ENCODE assay signal across 11 mouse cellular contexts in genomic region chr17:87332142-87332815, GRCm38 (mm10). TPM values are rescaled to one million over a fixed set of nuclear protein-coding genes. Genes with fewer than 3 reads are reported as not detected.
DNase-seq lines count a peak whose midpoint lies in the region; ATAC-seq and TF ChIP-seq lines count a peak whose summit lies in the region.
"Had no signal": no experiment of that assay in that cellular context is flagged by ENCODE, and none has a peak within 500 bp of the region (broad histone marks: within the 10 kb centered on the region; RNA-seq: fewer than 3 reads in every experiment).

No protein-coding gene starts in this region.

- H3K27me3 ChIP-seq in forebrain, embryonic 10.5 days (ENCODE audit: poor library complexity, severe bottlenecking): peaks cover 22% of the 10 kb centered on the region
- no peaks in the 10 kb centered on the region for H3K27me3 ChIP-seq in hindbrain, embryonic 13.5 days
- no peaks in the 10 kb centered on the region for H3K27me3 ChIP-seq in neural tube, embryonic 15.5 days (replicated peaks)
- H3K27me3 ChIP-seq: liver, embryonic 13.5 days had no signal

- no peak for DNase-seq in left cerebral cortex, adult 2 months (ENCODE audit: extremely low spot score in 1 of 2, low spot score in 2 of 2)
- no peak for DNase-seq in left cerebral cortex, postnatal 14 days (ENCODE audit: low spot score in 2 of 2)
- DNase-seq in forebrain, embryonic 10.5 days (ENCODE audit: extremely low spot score, low spot score): no peak
- no peak for DNase-seq in frontal cortex, postnatal 25 days (ENCODE audit: low spot score in 2 of 2)
- DNase-seq in spleen, adult 18-20 months: no peak
- DNase-seq: gastrocnemius, postnatal 25 days; liver, embryonic 13.5 days had no signal

- no peak; the same call in 1 of the 2 replicates for ATAC-seq in hindbrain, embryonic 13.5 days (ENCODE audit: low FRiP score)
- no peak for ATAC-seq in neural tube, embryonic 15.5 days (ENCODE audit: low FRiP score)
- no peak for ATAC-seq in frontal cortex, adult (ENCODE audit: low TSS enrichment)

- H3K4me3 ChIP-seq in left cerebral cortex, adult 2 months: no peak overlapping the region
- H3K4me3 ChIP-seq in forebrain, embryonic 10.5 days: no peak overlapping the region
- no peak overlapping the region for H3K4me3 ChIP-seq in hindbrain, embryonic 13.5 days
- no peak overlapping the region for H3K4me3 ChIP-seq in neural tube, embryonic 15.5 days (replicated peaks)
- H3K4me3 ChIP-seq: embryonic facial prominence, embryonic 12.5 days; liver, embryonic 13.5 days had no signal

- 72% methylated on average over 9 of the region's 9 CpGs for WGBS in forebrain, embryonic 10.5 days
- 43% methylated on average over 9 of the region's 9 CpGs for WGBS in hindbrain, embryonic 13.5 days
- 45% methylated on average over 9 of the region's 9 CpGs for WGBS in neural tube, embryonic 15.5 days

- H3K4me1 ChIP-seq in forebrain, embryonic 10.5 days: peaks cover 45% of the 10 kb centered on the region
- H3K4me1 ChIP-seq in hindbrain, embryonic 13.5 days (replicated peaks): peaks cover 45% of the 10 kb centered on the region
- peaks cover 46% of the 10 kb centered on the region for H3K4me1 ChIP-seq in neural tube, embryonic 15.5 days

- TF ChIP-seq CTCF in left cerebral cortex, adult 2 months (IDR thresholded peaks at IDR 0.05): no peak

- H3K27ac ChIP-seq in left cerebral cortex, adult 2 months: peak overlapping the region; percentile 84
- H3K27ac ChIP-seq in forebrain, embryonic 10.5 days: peak overlapping the region; percentile 79
- peak overlapping the region; percentile 88 for H3K27ac ChIP-seq in hindbrain, embryonic 13.5 days
- H3K27ac ChIP-seq in neural tube, embryonic 15.5 days (replicated peaks): peak overlapping the region; percentile 75
- H3K27ac ChIP-seq: embryonic facial prominence, embryonic 12.5 days; liver, embryonic 13.5 days had no signal

- H3K9me3 ChIP-seq in forebrain, embryonic 10.5 days: no peaks in the 10 kb centered on the region
- H3K9me3 ChIP-seq in hindbrain, embryonic 13.5 days: no peaks in the 10 kb centered on the region
- no peaks in the 10 kb centered on the region for H3K9me3 ChIP-seq in neural tube, embryonic 15.5 days (replicated peaks)
- H3K9me3 ChIP-seq: embryonic facial prominence, embryonic 12.5 days had no signal

- intact Hi-C loops in left cerebral cortex, adult 2 months (cut with DNase I): no loop called here
- intact Hi-C loops in left cerebral cortex, postnatal 14 days (cut with DNase I): loop anchor here (5.0 kb wide), 1 partner anchor 115 kb away; the partner anchor contains the start of gene Calm2

- H3K9ac ChIP-seq in hindbrain, embryonic 13.5 days: no peak overlapping the region
- no peak overlapping the region for H3K9ac ChIP-seq in neural tube, embryonic 15.5 days (replicated peaks)
- H3K9ac ChIP-seq: embryonic facial prominence, embryonic 12.5 days; liver, embryonic 13.5 days had no signal

- H3K36me3 ChIP-seq in forebrain, embryonic 10.5 days (replicated peaks): 0 out of 2 replicates have a peak, but pooled peaks cover 4% of the 10 kb centered on the region
- no peaks in the 10 kb centered on the region for H3K36me3 ChIP-seq in hindbrain, embryonic 13.5 days
- no peaks in the 10 kb centered on the region for H3K36me3 ChIP-seq in neural tube, embryonic 15.5 days
- H3K36me3 ChIP-seq: embryonic facial prominence, embryonic 12.5 days had no signal

- H3K4me2 ChIP-seq in hindbrain, embryonic 13.5 days: peak overlapping the region; percentile 17; the same call in 1 of the 2 replicates
- H3K4me2 ChIP-seq in neural tube, embryonic 15.5 days: peak overlapping the region; percentile 38
- H3K4me2 ChIP-seq: embryonic facial prominence, embryonic 12.5 days; liver, embryonic 13.5 days had no signal

RNA-seq across cellular contexts. Expression of gene Ttc7, which starts 49.6 kb away (rescaled TPM):
- 10 to 100 TPM; 11.8 to 13.2 TPM for total RNA-seq in left cerebral cortex, adult 2 months (2021)
- 1 to 10 TPM; 7.2 to 7.4 TPM for total RNA-seq in left cerebral cortex, postnatal 14 days (2021)
- 2.9 and 3.9 TPM in 2 replicates for polyA plus RNA-seq in forebrain, embryonic 10.5 days (2016; fragmentation: Nextera tagmentation; extraction: Ambion mirVana)
- polyA plus RNA-seq in hindbrain, embryonic 13.5 days (2015; fragmentation: Nextera tagmentation; extraction: Ambion mirVana): 4.2 and 5.7 TPM in 2 replicates
- 7.2 and 12.0 TPM in 2 replicates for polyA plus RNA-seq in neural tube, embryonic 15.5 days (2015; fragmentation: Nextera tagmentation; extraction: Ambion mirVana)
